Comparison of ENCODE assay signal across 12 mouse cellular contexts in the genomic region with DNA sequence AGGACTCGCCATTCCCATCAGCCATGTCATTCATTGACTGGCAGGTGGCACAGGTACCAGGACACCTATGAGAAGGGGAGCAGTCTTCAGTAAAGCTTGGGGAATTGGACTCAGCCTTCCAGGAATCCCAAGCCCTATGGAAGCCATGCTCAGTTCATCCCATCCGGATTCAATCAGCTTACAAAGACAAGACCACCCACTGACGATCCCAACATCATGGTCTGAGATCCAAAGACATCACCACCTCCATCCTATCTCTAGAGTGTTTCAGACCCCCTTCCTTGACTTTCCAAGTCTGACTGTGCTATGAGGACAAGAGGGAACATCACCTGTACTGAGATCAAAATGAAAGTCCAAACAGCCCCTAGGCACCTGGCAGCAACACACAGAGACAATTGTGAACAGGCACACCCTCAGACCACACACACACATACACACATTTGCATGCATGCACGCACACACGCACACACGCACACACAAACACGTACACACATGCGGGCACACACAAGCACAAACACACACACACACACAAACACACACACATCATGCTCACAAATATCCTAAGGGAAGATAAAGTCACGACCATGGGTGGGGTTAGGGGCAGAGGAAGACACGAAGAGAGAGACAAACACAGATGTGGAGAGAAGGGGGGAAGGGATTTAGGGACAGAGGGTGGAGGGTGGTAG. TPM values are rescaled to one million over a fixed set of nuclear protein-coding genes. Genes with fewer than 3 reads are reported as not detected.
DNase-seq lines count a peak whose midpoint lies in the region; ATAC-seq and TF ChIP-seq lines count a peak whose summit lies in the region.
"Not testable (repeated sequence)": the region's sequence is repeated elsewhere in the genome, so short reads cannot be mapped to it uniquely, and the experiment has no call there.
"Had no signal": no experiment of that assay in that cellular context is flagged by ENCODE, and none has a peak within 500 bp of the region (broad histone marks: within the 10 kb centered on the region; RNA-seq: fewer than 3 reads in every experiment).

No protein-coding gene starts in this region.

- peak; percentile 63 to 66 for DNase-seq in gastrocnemius, postnatal 4 days (ENCODE audit: low spot score in 2 of 2)
- peak; percentile 56 for DNase-seq in kidney, adult 2 months
- DNase-seq in urinary bladder, postnatal 4 days (ENCODE audit: low spot score in 2 of 2): peak; percentile 71 to 87

- not testable (repeated sequence) for H3K27ac ChIP-seq in kidney, adult 2 months (ENCODE audit: insufficient read depth, low read depth, low read length); liver, embryonic 12.5 days; neural tube, embryonic 13.5 days (replicated peaks)

- not testable (repeated sequence) for H3K4me1 ChIP-seq in kidney, adult 2 months (ENCODE audit: control insufficient read depth, insufficient read depth, low read length); liver, embryonic 12.5 days; neural tube, embryonic 13.5 days (replicated peaks)

- WGBS in kidney, adult 2 months: 74% methylated on average over 10 of the region's 10 CpGs
- 60% methylated on average over 10 of the region's 10 CpGs for WGBS in liver, embryonic 12.5 days (ENCODE audit: insufficient replicate concordance)
- 72% methylated on average over 10 of the region's 10 CpGs for WGBS in neural tube, embryonic 13.5 days

- peak; percentile 16; the same call in 1 of the 2 replicates for ATAC-seq in erythroid progenitor cell, adult 5-6 weeks (replicated peaks; ENCODE audit: low FRiP score, poor library complexity, severe bottlenecking)
- peak; percentile 3 to 6; a peak in 3 of 4 replicates for ATAC-seq in hematopoietic stem cell, adult 5-6 weeks (replicated peaks in 1 of 2; ENCODE audit: insufficient read depth in 1 of 2, low FRiP score in 2 of 2, low TSS enrichment in 1 of 2, low read depth in 1 of 2, poor library complexity in 2 of 2, severe bottlenecking in 2 of 2)
- peak; percentile 53 for ATAC-seq in liver, embryonic 12.5 days
- peak; percentile 7; the same call in 1 of the 2 replicates for ATAC-seq in megakaryocyte, adult 5-6 weeks (ENCODE audit: poor library complexity, severe bottlenecking)
- peak; percentile 46 for ATAC-seq in neural tube, embryonic 13.5 days (ENCODE audit: low read depth)

- peaks cover 19% of the 10 kb centered on the region for H3K9me3 ChIP-seq in liver, embryonic 12.5 days (replicated peaks)
- peaks cover 20% of the 10 kb centered on the region for H3K9me3 ChIP-seq in neural tube, embryonic 13.5 days

- not testable (repeated sequence) for TF ChIP-seq POLR2A in kidney, adult 2 months (IDR thresholded peaks at IDR 0.05; ENCODE audit: low read depth, low read length)

- H3K4me3 ChIP-seq in kidney, adult 2 months (ENCODE audit: insufficient read depth, low read depth, low read length); liver, embryonic 12.5 days; neural tube, embryonic 13.5 days: not testable (repeated sequence)

- not testable (repeated sequence) for H3K4me2 ChIP-seq in liver, embryonic 12.5 days; neural tube, embryonic 13.5 days

- H3K36me3 ChIP-seq in kidney, adult 2 months (ENCODE audit: control insufficient read depth, insufficient read depth, low read length); liver, embryonic 12.5 days; neural tube, embryonic 13.5 days: not testable (repeated sequence)

- not testable (repeated sequence) for TF ChIP-seq CTCF in kidney, adult 2 months (conservative IDR thresholded peaks at IDR 0.05; ENCODE audit: insufficient read depth, insufficient read length, low read depth, low read length)

- H3K27me3 ChIP-seq in kidney, adult 2 months (replicated peaks; ENCODE audit: control insufficient read depth, insufficient read depth, low read length); liver, embryonic 12.5 days (replicated peaks); neural tube, embryonic 13.5 days: not testable (repeated sequence)

- not testable (repeated sequence) for H3K9ac ChIP-seq in liver, embryonic 12.5 days; neural tube, embryonic 13.5 days

RNA-seq across cellular contexts. Expression of gene Duxf3, which starts 0.7 kb away (rescaled TPM):
- total RNA-seq in erythroid progenitor cell, adult 5-6 weeks (2015; ENCODE audit: low replicate concordance): not detected in 2 replicates
- not detected in 2 replicates for total RNA-seq in erythroid progenitor cell, adult 5-6 weeks (2017; ENCODE audit: low replicate concordance)
- total RNA-seq in gastrocnemius, postnatal 4 days (2021): not detected
- total RNA-seq in hematopoietic stem cell, adult 5-6 weeks (2017): not detected in 2 replicates
- polyA plus RNA-seq in kidney, adult 2 months (2012; rRNA removed): not detected in 2 replicates
- not detected in 2 replicates for polyA plus RNA-seq in liver, embryonic 12.5 days (2016; fragmentation: Nextera tagmentation; extraction: Ambion mirVana)
- total RNA-seq in megakaryocyte, adult 5-6 weeks (2015): not detected in 2 replicates
- not detected in 2 replicates for total RNA-seq in megakaryocyte, adult 5-6 weeks (2017)
- not detected in 2 replicates for polyA plus RNA-seq in neural tube, embryonic 13.5 days (2015; fragmentation: Nextera tagmentation; extraction: Ambion mirVana)
- total RNA-seq: adrenal gland, postnatal 36 days; layer of hippocampus, adult 18-20 months; left cerebral cortex, postnatal 10 days had no signal
- polyA plus RNA-seq: hindbrain, embryonic 10.5 days had no signal

RNA-seq across cellular contexts. Expression of gene Gm4981, which starts 3.3 kb away (rescaled TPM):
- total RNA-seq in erythroid progenitor cell, adult 5-6 weeks (2015; ENCODE audit: low replicate concordance): not detected in 2 replicates
- total RNA-seq in erythroid progenitor cell, adult 5-6 weeks (2017; ENCODE audit: low replicate concordance): not detected in 2 replicates
- total RNA-seq in gastrocnemius, postnatal 4 days (2021): not detected
- not detected in 2 replicates for total RNA-seq in hematopoietic stem cell, adult 5-6 weeks (2017)
- not detected in 2 replicates for polyA plus RNA-seq in kidney, adult 2 months (2012; rRNA removed)
- not detected in 2 replicates for polyA plus RNA-seq in liver, embryonic 12.5 days (2016; fragmentation: Nextera tagmentation; extraction: Ambion mirVana)
- total RNA-seq in megakaryocyte, adult 5-6 weeks (2015): not detected in 2 replicates
- not detected in 2 replicates for total RNA-seq in megakaryocyte, adult 5-6 weeks (2017)
- polyA plus RNA-seq in neural tube, embryonic 13.5 days (2015; fragmentation: Nextera tagmentation; extraction: Ambion mirVana): not detected in 2 replicates
- total RNA-seq: adrenal gland, postnatal 36 days; layer of hippocampus, adult 18-20 months; left cerebral cortex, postnatal 10 days had no signal
- polyA plus RNA-seq: hindbrain, embryonic 10.5 days had no signal

RNA-seq across cellular contexts. Expression of gene AW822073, which starts 8.5 kb away (rescaled TPM):
- total RNA-seq in erythroid progenitor cell, adult 5-6 weeks (2015; ENCODE audit: low replicate concordance): not detected in 2 replicates
- not detected in 2 replicates for total RNA-seq in erythroid progenitor cell, adult 5-6 weeks (2017; ENCODE audit: low replicate concordance)
- total RNA-seq in gastrocnemius, postnatal 4 days (2021): not detected
- not detected in 2 replicates for total RNA-seq in hematopoietic stem cell, adult 5-6 weeks (2017)
- polyA plus RNA-seq in kidney, adult 2 months (2012; rRNA removed): not detected in 2 replicates
- not detected in 2 replicates for polyA plus RNA-seq in liver, embryonic 12.5 days (2016; fragmentation: Nextera tagmentation; extraction: Ambion mirVana)
- not detected in 2 replicates for total RNA-seq in megakaryocyte, adult 5-6 weeks (2015)
- not detected in 2 replicates for total RNA-seq in megakaryocyte, adult 5-6 weeks (2017)
- polyA plus RNA-seq in neural tube, embryonic 13.5 days (2015; fragmentation: Nextera tagmentation; extraction: Ambion mirVana): not detected in 2 replicates
- total RNA-seq: adrenal gland, postnatal 36 days; layer of hippocampus, adult 18-20 months; left cerebral cortex, postnatal 10 days had no signal
- polyA plus RNA-seq: hindbrain, embryonic 10.5 days had no signal

RNA-seq across cellular contexts. Expression of gene Gcc2, which starts 22.1 kb away (rescaled TPM):
- 10.5 and 30.6 TPM in 2 replicates for total RNA-seq in erythroid progenitor cell, adult 5-6 weeks (2015; ENCODE audit: low replicate concordance)
- 11.6 and 11.8 TPM in 2 replicates for total RNA-seq in erythroid progenitor cell, adult 5-6 weeks (2017; ENCODE audit: low replicate concordance)
- 10 to 100 TPM; 20.9 to 23.5 TPM for total RNA-seq in gastrocnemius, postnatal 4 days (2021)
- total RNA-seq in hematopoietic stem cell, adult 5-6 weeks (2017): 41.5 and 75.5 TPM in 2 replicates
- polyA plus RNA-seq in kidney, adult 2 months (2012; rRNA removed): 11.3 and 13.0 TPM in 2 replicates
- polyA plus RNA-seq in liver, embryonic 12.5 days (2016; fragmentation: Nextera tagmentation; extraction: Ambion mirVana): 30.2 and 33.6 TPM in 2 replicates
- total RNA-seq in megakaryocyte, adult 5-6 weeks (2015): 41.5 and 56.3 TPM in 2 replicates
- 32.6 and 32.8 TPM in 2 replicates for total RNA-seq in megakaryocyte, adult 5-6 weeks (2017)
- 85.1 and 85.3 TPM in 2 replicates for polyA plus RNA-seq in neural tube, embryonic 13.5 days (2015; fragmentation: Nextera tagmentation; extraction: Ambion mirVana)
